Mouse (Mus musculus) neural tube, embryonic 11.5 days (tissue): ENCODE results near the gene Zfhx3. TPM values are rescaled to one million over a fixed set of nuclear protein-coding genes. Genes with fewer than 3 reads are reported as not detected.

ENCODE experiments used
- ATAC-seq: fragments of 200-750 bp; cut with Nextera tagmentation; 2 replicates; pipeline ENCODE4 v1.8.0; 2017; ENCODE audit warnings: moderate number of reproducible peaks, mild to moderate bottlenecking, moderate TSS enrichment, moderate library complexity; ENCODE audit not compliant: insufficient read depth, low FRiP score, low TSS enrichment
- DNase-seq: peaks from one replicate; pipeline ENCODE4 v3.0.0-alpha.2; 2015; ENCODE audit warnings: low spot score
- H3K27ac ChIP-seq: fragments of 300-500 bp; sonication (generic); 2 replicates; pipeline ENCODE4 v1.5.1; 2014; ENCODE audit warnings: low read depth, mild to moderate bottlenecking, low read length
- H3K27me3 ChIP-seq: fragments of 300-500 bp; sonication (generic); 2 replicates; pipeline ENCODE4 v1.6.1; 2014; ENCODE audit warnings: mild to moderate bottlenecking, low read length, mixed read lengths; ENCODE audit not compliant: control insufficient read depth, insufficient read depth
- H3K36me3 ChIP-seq: fragments of 300-500 bp; sonication (generic); 2 replicates; pipeline ENCODE4 v1.6.1; 2014; ENCODE audit warnings: mild to moderate bottlenecking, low read length, moderate library complexity, mixed read lengths; ENCODE audit not compliant: control insufficient read depth, insufficient read depth
- H3K4me1 ChIP-seq: fragments of 300-500 bp; sonication (generic); 2 replicates; pipeline ENCODE4 v1.6.1; 2014; ENCODE audit warnings: low read length, mixed read lengths; ENCODE audit not compliant: control insufficient read depth, insufficient read depth
- H3K4me2 ChIP-seq: fragments of 300-500 bp; sonication (generic); 2 replicates; pipeline ENCODE4 v1.6.1; 2014; ENCODE audit warnings: low read depth, mild to moderate bottlenecking, moderate library complexity
- H3K4me3 ChIP-seq: fragments of 300-500 bp; sonication (generic); 2 replicates; pipeline ENCODE4 v1.5.1; 2014; ENCODE audit warnings: low read depth, low read length
- H3K9ac ChIP-seq: fragments of 300-500 bp; sonication (generic); 2 replicates; pipeline ENCODE4 v1.6.1; 2014; ENCODE audit warnings: mild to moderate bottlenecking, low read length
- H3K9me3 ChIP-seq: fragments of 300-500 bp; sonication (generic); 2 replicates; pipeline ENCODE4 v1.6.1; 2016; ENCODE audit warnings: low read length; ENCODE audit not compliant: control insufficient read depth
- WGBS: fragments of 180-500 bp; shearing (Covaris S2); extraction: QIAGEN DNeasy Blood & Tissue Kit; methylation state at CpG from one replicate; pipeline ENCODE4 v1.1.7; 2014; 5-methylcytosine and 5-hydroxymethylcytosine counted together
- polyA plus RNA-seq: library from polyadenylated mRNA; unstranded; fragments of >200 nt; fragmentation: Nextera tagmentation; extraction: Ambion mirVana; gene quantifications from 2 replicates; pipeline ENCODE4 v1.2.1, GENCODE M21; 2014

Zfhx3 gene
- polyA plus RNA-seq, 1 experiment from 2014 or later: 36.2 TPM

DNA sequence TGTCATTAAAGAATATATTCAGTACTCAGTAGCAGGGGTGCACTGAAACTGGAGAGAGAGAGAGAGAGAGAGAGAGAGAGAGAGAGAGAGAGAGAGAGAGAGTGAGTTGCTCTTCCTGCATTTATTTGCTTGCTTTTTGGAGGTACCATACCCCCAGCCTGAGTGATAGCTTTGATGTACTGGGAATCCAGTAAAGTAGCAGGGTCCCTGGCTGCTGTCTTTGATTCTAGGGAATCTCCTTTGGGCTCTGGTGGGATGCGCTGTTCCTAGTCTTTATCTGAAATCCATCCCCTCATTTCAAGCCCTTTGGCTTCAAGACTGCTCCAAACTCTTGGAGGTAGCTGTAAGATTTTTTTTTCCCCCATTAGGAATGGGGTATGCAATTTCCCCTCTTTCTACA is 759.8 kb downstream of the Zfhx3 start:
- Histone ChIP-seq H3K4me1 (peaks cover 48% of the 10 kb centered on the region), H3K4me2 (peak overlapping the region; percentile 55), H3K27me3 (peaks cover 16% of the 10 kb centered on the region), H3K9me3 (no peaks in the 10 kb centered on the region), H3K9ac (peak overlapping the region; percentile 100), H3K27ac (no peak overlapping the region), H3K4me3 (no peak overlapping the region), H3K36me3 (no peaks in the 10 kb centered on the region)
- DNase-seq: no peak
- WGBS: 5% methylated on average over 1 of the region's 1 CpGs
- ATAC-seq: no peak

DNA sequence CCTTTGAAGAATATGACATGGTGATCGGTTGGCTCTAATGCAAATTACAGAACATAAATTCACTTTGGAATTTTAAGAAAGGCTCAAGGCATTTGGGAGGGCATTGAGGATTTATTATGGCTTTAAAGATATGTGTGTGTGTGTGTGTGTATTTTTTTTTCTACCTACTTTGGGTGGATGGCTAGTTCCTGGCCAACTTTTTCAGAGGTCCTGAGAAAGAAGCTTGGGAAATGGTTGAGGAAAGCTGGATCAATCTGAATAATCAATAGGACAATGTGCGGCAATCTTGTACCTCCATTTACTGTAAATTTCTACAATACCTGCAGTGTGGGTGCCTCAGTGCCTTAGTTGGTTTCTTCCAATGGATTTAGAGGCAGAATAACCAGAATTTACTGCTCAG is 763.3 kb downstream of the Zfhx3 start:
- WGBS: 23% methylated on average over 2 of the region's 2 CpGs
- peak; percentile 9 for DNase-seq
- peak overlapping the region; percentile 98 for H3K4me3 ChIP-seq
- H3K27ac ChIP-seq: peak overlapping the region; percentile 100
- H3K27me3 ChIP-seq: no peaks in the 10 kb centered on the region
- peak overlapping the region; percentile 55 for H3K4me2 ChIP-seq
- H3K4me1 ChIP-seq: peaks cover 48% of the 10 kb centered on the region
- no peaks in the 10 kb centered on the region for H3K36me3 ChIP-seq
- H3K9ac ChIP-seq: peak overlapping the region; percentile 100
- ATAC-seq: no peak
- no peaks in the 10 kb centered on the region for H3K9me3 ChIP-seq

DNA sequence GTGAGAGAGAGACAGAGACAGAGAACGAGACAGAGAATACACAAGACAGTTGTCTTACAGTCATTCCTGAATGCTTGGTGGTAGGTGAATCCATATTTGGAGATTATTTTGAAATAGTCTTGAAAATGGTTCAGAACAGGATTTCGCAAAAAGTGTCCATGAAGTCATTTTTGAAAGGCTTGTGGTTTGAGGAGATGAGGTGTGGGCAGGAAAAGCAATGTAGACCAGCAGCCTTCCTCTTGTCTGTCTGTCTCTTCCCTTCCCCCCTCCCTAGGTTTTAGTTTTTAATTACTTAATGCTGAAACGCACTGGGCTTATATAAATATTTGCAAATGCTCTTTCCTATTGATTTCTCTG is 764.0 kb downstream of the Zfhx3 start:
- H3K27ac ChIP-seq: peak overlapping the region; percentile 100
- H3K9ac ChIP-seq: peak overlapping the region; percentile 100
- H3K4me2 ChIP-seq: peak overlapping the region; percentile 55
- H3K4me1 ChIP-seq: peaks cover 52% of the 10 kb centered on the region
- WGBS: 52% methylated on average over 3 of the region's 3 CpGs
- no peaks in the 10 kb centered on the region for H3K36me3 ChIP-seq
- no peaks in the 10 kb centered on the region for H3K27me3 ChIP-seq
- H3K9me3 ChIP-seq: no peaks in the 10 kb centered on the region
- DNase-seq (no peak), ATAC-seq (no peak)
- peak overlapping the region; percentile 98 for H3K4me3 ChIP-seq

- H3K4me2 ChIP-seq: peak overlapping the region; percentile 55
- no peak for ATAC-seq
- H3K4me3 ChIP-seq: peak overlapping the region; percentile 98
- peak overlapping the region; percentile 100 for H3K9ac ChIP-seq
- H3K4me1 ChIP-seq: peaks cover 54% of the 10 kb centered on the region
- H3K9me3 ChIP-seq: no peaks in the 10 kb centered on the region
- no peak for DNase-seq
- H3K27ac ChIP-seq: peak overlapping the region; percentile 100
- 25% methylated on average over 6 of the region's 6 CpGs for WGBS
- H3K27me3 ChIP-seq: no peaks in the 10 kb centered on the region
- H3K36me3 ChIP-seq: no peaks in the 10 kb centered on the region
These were observed 764.6 kb downstream of the Zfhx3 start for GRCm38 (mm10) chr8:108706848-108707541.

GRCm38 (mm10) chr8:108707576-108708281 is 765.3 kb downstream of the Zfhx3 start:
- no peak for ATAC-seq
- peaks cover 58% of the 10 kb centered on the region for H3K4me1 ChIP-seq
- no peak for DNase-seq

DNA sequence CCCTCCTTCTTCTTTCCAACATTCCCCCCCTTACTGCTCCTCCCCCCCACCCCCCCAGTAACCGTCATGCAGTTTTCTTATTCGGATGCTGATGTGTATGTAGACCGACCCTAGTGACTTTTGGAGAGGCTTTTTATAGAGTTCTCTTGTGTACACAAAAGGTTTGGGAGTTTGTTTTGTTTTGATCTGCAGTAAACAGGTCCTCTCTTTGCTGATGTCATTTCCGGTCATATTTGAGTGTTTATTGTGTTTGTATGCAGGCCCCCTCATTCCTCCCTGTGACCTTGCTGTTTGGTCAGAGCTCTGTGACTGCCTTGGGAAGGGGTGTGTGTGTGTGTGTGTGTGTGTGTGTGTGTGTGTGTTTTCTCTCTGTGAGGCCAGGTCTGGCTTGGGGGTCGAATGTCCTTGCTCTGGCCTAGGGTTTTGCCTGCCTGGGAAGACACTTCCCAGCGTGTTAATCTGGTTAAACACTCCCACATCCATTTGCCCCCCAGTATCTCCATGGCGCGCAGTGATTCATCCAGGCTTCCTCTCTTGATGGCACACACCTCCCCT is 766.5 kb downstream of the Zfhx3 start:
- no peaks in the 10 kb centered on the region for H3K27me3 ChIP-seq
- no peaks in the 10 kb centered on the region for H3K9me3 ChIP-seq
- 13% methylated on average over 8 of the region's 8 CpGs for WGBS
- peak overlapping the region; percentile 78 for H3K27ac ChIP-seq
- no peak overlapping the region for H3K4me3 ChIP-seq
- peak overlapping the region; percentile 36 for H3K4me2 ChIP-seq
- H3K9ac ChIP-seq: peak overlapping the region; percentile 41
- H3K4me1 ChIP-seq: peaks cover 69% of the 10 kb centered on the region
- ATAC-seq (no peak), DNase-seq (no peak)
- no peaks in the 10 kb centered on the region for H3K36me3 ChIP-seq

More at GRCm38 (mm10) chr8:108707576-108708281, 765.3 kb downstream of the Zfhx3 start:
- Histone ChIP-seq H3K9ac (peak overlapping the region; percentile 100), H3K27ac (peak overlapping the region; percentile 100; the same call in 1 of the 2 replicates), H3K4me3 (peak overlapping the region; percentile 98; the same call in 1 of the 2 replicates), H3K36me3 (no peaks in the 10 kb centered on the region), H3K9me3 (no peaks in the 10 kb centered on the region), H3K27me3 (no peaks in the 10 kb centered on the region), H3K4me2 (peak overlapping the region; percentile 55)
- 15% methylated on average over 5 of the region's 5 CpGs for WGBS

- peaks cover 72% of the 10 kb centered on the region for H3K4me1 ChIP-seq
- ATAC-seq: no peak
These were observed 767.0 kb downstream of the Zfhx3 start for GRCm38 (mm10) chr8:108709441-108709840.

DNA sequence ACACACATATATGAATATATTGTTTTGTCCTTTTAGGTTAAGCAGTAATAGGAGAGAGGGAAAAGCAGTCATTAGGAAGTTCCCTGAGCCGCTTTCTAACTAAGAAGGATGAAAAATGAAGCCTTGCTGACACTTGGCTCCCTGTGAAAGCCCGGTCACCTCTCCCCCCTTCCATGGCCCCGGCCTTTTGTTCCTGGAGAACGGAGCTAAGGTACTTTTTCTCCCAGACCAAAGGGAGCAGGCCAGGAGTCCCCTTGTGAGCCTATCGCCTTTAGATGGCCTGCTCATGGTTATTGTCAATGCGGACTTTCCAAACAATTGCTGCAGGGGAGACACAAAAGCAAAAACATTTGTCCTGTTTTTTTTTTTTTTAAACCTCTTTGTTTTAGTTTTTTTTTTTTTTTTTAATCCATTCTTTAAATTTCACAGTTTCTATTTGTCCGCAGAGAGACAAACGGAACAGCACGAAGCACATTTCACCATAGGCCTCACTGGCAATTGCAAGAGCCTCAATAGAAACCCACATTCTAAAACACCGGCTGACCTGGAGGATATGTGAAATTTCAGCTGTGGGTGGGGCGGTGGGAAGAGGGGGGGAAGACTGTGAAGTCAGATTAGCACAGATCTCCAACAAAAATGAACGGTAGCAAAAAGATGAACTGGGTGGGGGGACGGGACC is 767.6 kb downstream of the Zfhx3 start:
- no peak for ATAC-seq
- no peak overlapping the region for H3K4me3 ChIP-seq
- H3K9ac ChIP-seq: peak overlapping the region; percentile 52
- no peaks in the 10 kb centered on the region for H3K27me3 ChIP-seq
- peak overlapping the region; percentile 78 for H3K27ac ChIP-seq
- H3K4me1 ChIP-seq: peaks cover 74% of the 10 kb centered on the region
- H3K36me3 ChIP-seq: no peaks in the 10 kb centered on the region
- H3K4me2 ChIP-seq: peak overlapping the region; percentile 32
- 11% methylated on average over 13 of the region's 13 CpGs for WGBS
- H3K9me3 ChIP-seq: no peaks in the 10 kb centered on the region
- DNase-seq: peak; percentile 68

More at GRCm38 (mm10) chr8:108709441-108709840, 767.0 kb downstream of the Zfhx3 start:
- H3K27me3 ChIP-seq: no peaks in the 10 kb centered on the region
- WGBS: 9% methylated on average over 2 of the region's 2 CpGs
- no peak overlapping the region for H3K4me3 ChIP-seq
- H3K4me2 ChIP-seq: peak overlapping the region; percentile 36
- peak overlapping the region; percentile 41 for H3K9ac ChIP-seq
- no peaks in the 10 kb centered on the region for H3K36me3 ChIP-seq
- no peak for DNase-seq
- peak overlapping the region; percentile 78 for H3K27ac ChIP-seq
- H3K9me3 ChIP-seq: no peaks in the 10 kb centered on the region
